Mouse (Mus musculus) lung, postnatal 0 days (tissue): ENCODE measurements around the gene Olfr458.

Source experiments
- CTCF ChIP-seq: IDR thresholded peaks from 2 replicates; pipeline ENCODE4 v1.5.1; 2016; ENCODE audit warnings: antibody characterized with exemption, mild to moderate bottlenecking
- EP300 ChIP-seq: IDR thresholded peaks from 2 replicates; pipeline ENCODE4 v1.6.1; 2016; ENCODE audit warnings: antibody characterized with exemption, mild to moderate bottlenecking, control low read depth

DNA sequence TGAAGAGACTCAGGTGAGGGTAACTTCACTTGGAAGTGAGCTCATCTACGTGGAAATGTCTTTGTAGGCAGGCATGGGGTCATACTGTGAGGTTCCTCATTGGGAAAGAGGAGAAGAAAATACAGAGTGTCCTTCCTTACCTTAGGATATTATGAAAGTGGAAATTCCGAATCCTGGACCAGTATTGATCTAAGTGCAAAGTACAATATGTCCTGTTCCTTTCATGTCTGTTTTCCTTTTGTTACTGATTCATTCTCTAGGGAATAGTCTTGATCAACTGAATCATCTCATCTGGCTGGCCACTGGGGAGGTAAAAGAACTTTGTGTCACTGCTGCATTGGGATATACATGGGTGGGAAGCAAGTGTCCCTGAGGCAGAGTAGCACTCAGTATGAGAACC lies 29.5 kb downstream of the Olfr458 start:
- TF ChIP-seq CTCF (no peak), EP300 (no peak)
